Mouse (Mus musculus) CH12.LX (cell line): ENCODE data around the gene Fgfr2. TPM values are rescaled to one million over a fixed set of nuclear protein-coding genes. Genes with fewer than 3 reads are reported as not detected.

Experiments used
- DNase-seq: peaks from one replicate; pipeline ENCODE4 v3.0.0-alpha.2; 2013; ENCODE audit errors: extremely low read depth
- H3K27ac ChIP-seq: 2 replicates; pipeline ENCODE4 v1.5.1; 2012; ENCODE audit warnings: low read depth, mild to moderate bottlenecking, control low read depth, moderate library complexity; ENCODE audit not compliant: insufficient read depth
- H3K27me3 ChIP-seq: replicated peaks from 2 replicates; pipeline ENCODE3; 2012; ENCODE audit warnings: inconsistent platforms
- H3K36me3 ChIP-seq, 2 experiments: replicated peaks in 1 of 2; 2 replicates each; pipeline versions ENCODE3 to v1.6.1; 2012; ENCODE audit warnings: inconsistent platforms in 1 of 2, low read length in 1 of 2, mild to moderate bottlenecking in 1 of 2, mixed read lengths in 1 of 2, moderate library complexity in 1 of 2; ENCODE audit not compliant: control insufficient read depth in 1 of 2, insufficient read depth in 1 of 2
- H3K4me1 ChIP-seq, 2 experiments: 2 replicates each; pipeline ENCODE4 v1.6.1; 2012; ENCODE audit warnings: inconsistent platforms in 1 of 2, moderate library complexity in 1 of 2; ENCODE audit not compliant: insufficient read depth in 2 of 2, control insufficient read depth in 1 of 2
- H3K4me2 ChIP-seq: 2 replicates; pipeline ENCODE4 v1.6.1; 2012; ENCODE audit warnings: low read depth, mild to moderate bottlenecking, control low read depth; ENCODE audit not compliant: poor library complexity, insufficient read depth, severe bottlenecking
- H3K4me3 ChIP-seq, 3 experiments: fragments of 150-350 bp in 1 of 3; sonication (generic) in 1 of 3; replicated peaks in 1 of 3; 2 replicates each; pipeline versions ENCODE3 to v1.5.1; 2011 to 2012; ENCODE audit warnings: low read depth in 2 of 3, low read length in 2 of 3, mild to moderate bottlenecking in 2 of 3, moderate library complexity in 2 of 3, control low read depth in 1 of 3, improper control_type of control experiment in 1 of 3, inconsistent platforms in 1 of 3, mixed read lengths in 1 of 3; ENCODE audit not compliant: poor library complexity in 1 of 3
- H3K79me2 ChIP-seq: replicated peaks from 2 replicates; pipeline ENCODE4 v1.6.1; 2012; ENCODE audit warnings: mild to moderate bottlenecking, moderate library complexity; ENCODE audit not compliant: control insufficient read depth, poor library complexity, insufficient read depth, severe bottlenecking; ENCODE audit errors: extremely low read depth
- H3K9ac ChIP-seq: 2 replicates; pipeline ENCODE4 v1.6.1; 2012; ENCODE audit warnings: low read depth, mild to moderate bottlenecking, control low read depth, moderate library complexity; ENCODE audit not compliant: insufficient read depth
- H3K9me3 ChIP-seq: replicated peaks from 2 replicates; pipeline ENCODE3; 2012; ENCODE audit warnings: low read length, inconsistent platforms, mixed read lengths
- CHD1 ChIP-seq: IDR thresholded peaks from 2 replicates; pipeline ENCODE4 v1.6.1; 2012; ENCODE audit warnings: low read depth, low read length, improper control_type of control experiment, inconsistent platforms
- EP300 ChIP-seq: IDR thresholded peaks from 2 replicates; pipeline ENCODE4 v1.6.1; 2011; ENCODE audit warnings: low read length, improper control_type of control experiment
- ETS1 ChIP-seq: conservative IDR thresholded peaks from 2 replicates; pipeline ENCODE4 v1.6.1; 2012; ENCODE audit warnings: low read depth, mild to moderate bottlenecking, inconsistent platforms, low read length, improper control_type of control experiment, moderate library complexity
- GABPA ChIP-seq: IDR thresholded peaks from 2 replicates; pipeline ENCODE4 v1.6.1; 2012; ENCODE audit warnings: low read depth, low read length, improper control_type of control experiment, inconsistent platforms; ENCODE audit not compliant: insufficient replicate concordance
- HCFC1 ChIP-seq: IDR thresholded peaks from 2 replicates; pipeline ENCODE4 v1.6.1; 2012; ENCODE audit warnings: low read depth, mild to moderate bottlenecking, inconsistent platforms, low read length, improper control_type of control experiment
- JUND ChIP-seq: conservative IDR thresholded peaks from 2 replicates; pipeline ENCODE4 v1.6.1; 2011; ENCODE audit warnings: low read depth, low read length, improper control_type of control experiment
- MAFK ChIP-seq: IDR thresholded peaks from 2 replicates; pipeline ENCODE4 v1.6.1; 2011; ENCODE audit warnings: low read length, improper control_type of control experiment; ENCODE audit not compliant: insufficient replicate concordance
- MAZ ChIP-seq: IDR thresholded peaks from 2 replicates; pipeline ENCODE4 v1.6.1; 2012; ENCODE audit warnings: low read depth, mild to moderate bottlenecking, inconsistent platforms, low read length, improper control_type of control experiment, moderate library complexity
- MXI1 ChIP-seq: IDR thresholded peaks from 2 replicates; pipeline ENCODE4 v1.6.1; 2011; ENCODE audit warnings: mild to moderate bottlenecking, low read depth, low read length, improper control_type of control experiment
- PAX5 ChIP-seq: IDR thresholded peaks from 2 replicates; pipeline ENCODE4 v1.6.1; 2012; ENCODE audit warnings: low read length, inconsistent platforms, mixed read lengths
- RAD21 ChIP-seq: IDR thresholded peaks from 2 replicates; pipeline ENCODE4 v1.6.1; 2011; ENCODE audit warnings: low read depth, mild to moderate bottlenecking, low read length, improper control_type of control experiment, moderate library complexity
- SIN3A ChIP-seq: IDR thresholded peaks from 2 replicates; pipeline ENCODE4 v1.6.1; 2012; ENCODE audit warnings: low read length, improper control_type of control experiment, inconsistent platforms
- UBTF ChIP-seq: IDR thresholded peaks from 2 replicates; pipeline ENCODE4 v1.6.1; 2012; ENCODE audit warnings: low read depth, mild to moderate bottlenecking, inconsistent platforms, low read length, improper control_type of control experiment, moderate library complexity
- USF1 ChIP-seq: IDR thresholded peaks from 2 replicates; pipeline ENCODE4 v1.6.1; 2014; ENCODE audit warnings: low read depth, mild to moderate bottlenecking, inconsistent platforms, low read length, improper control_type of control experiment
- ZNF384 ChIP-seq: IDR thresholded peaks from 2 replicates; pipeline ENCODE4 v1.6.1; 2012; ENCODE audit warnings: low read depth, low read length, improper control_type of control experiment, inconsistent platforms
- dilution Hi-C: fragments of 300-500 bp; cut with MboI; formaldehyde crosslinking; loops from 2 replicates; pipeline ENCODE4 v1.14.3; 2020; ENCODE audit warnings: low sequenced_read_pairs; ENCODE audit not compliant: extremely low pct_unique_long_range_greater_than_20kb, extremely low pct_ligation_motif_present
- in situ Hi-C: fragments of 300-500 bp; cut with MboI; formaldehyde crosslinking; loops from 3 replicates; pipeline ENCODE4 v1.14.3; 2019; ENCODE audit warnings: low sequenced_read_pairs, low pct_ligation_motif_present, low pct_unique_long_range_greater_than_20kb, mixed read lengths
- polyA plus RNA-seq: library from polyadenylated mRNA; unstranded; fragments of >175 nt; gene quantifications from 2 replicates; pipeline ENCODE4 v1.2.1, GENCODE M21; 2012; ENCODE audit warnings: low read depth; ENCODE audit not compliant: insufficient read length
- total RNA-seq, 2 experiments: library from RNA; depleted of rRNA; stranded (reverse); fragments of 300-350 nt in 1 of 2; fragments of >200 nt in 1 of 2; gene quantifications; 2 replicates each; pipeline ENCODE4 v1.2.3; 2012 to 2014

Gene Fgfr2
- total and polyA plus RNA-seq, 3 experiments, result not detected

DNA sequence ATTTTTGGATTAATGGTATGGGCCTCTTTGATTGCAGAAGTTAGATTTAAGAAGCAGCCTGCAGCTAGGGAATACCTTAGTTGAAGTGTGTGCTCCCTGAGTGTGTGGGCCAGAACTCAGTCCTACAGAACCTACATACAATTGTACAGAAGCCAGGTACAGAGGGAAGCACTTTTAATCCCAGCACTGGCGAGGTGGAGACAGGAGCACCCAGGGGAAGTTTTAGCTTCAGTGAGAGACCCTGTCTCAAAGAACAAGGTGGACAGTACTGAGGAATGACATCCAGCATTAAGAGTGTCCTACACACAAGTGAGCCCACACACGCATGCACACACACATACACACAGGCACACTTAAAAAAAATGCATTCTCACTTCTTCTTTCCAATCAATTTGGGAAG, 2545.1 kb downstream of the Fgfr2 start:
- Histone ChIP-seq H3K27ac (no peak overlapping the region), H3K4me3 (no peak overlapping the region), H3K79me2 (no peaks in the 10 kb centered on the region), H3K36me3 (no peaks in the 10 kb centered on the region), H3K9me3 (peaks cover 5% of the 10 kb centered on the region), H3K4me2 (no peak overlapping the region), H3K4me1 (peaks cover 4 to 22% of the 10 kb centered on the region in 2 experiments), H3K9ac (no peak overlapping the region), H3K27me3 (peaks cover 10% of the 10 kb centered on the region)
- TF ChIP-seq MXI1 (no peak), ZNF384 (peak; percentile 59)
- no peak for DNase-seq
- dilution Hi-C loops (no loop called here), in situ Hi-C loops (no loop called here)

DNA sequence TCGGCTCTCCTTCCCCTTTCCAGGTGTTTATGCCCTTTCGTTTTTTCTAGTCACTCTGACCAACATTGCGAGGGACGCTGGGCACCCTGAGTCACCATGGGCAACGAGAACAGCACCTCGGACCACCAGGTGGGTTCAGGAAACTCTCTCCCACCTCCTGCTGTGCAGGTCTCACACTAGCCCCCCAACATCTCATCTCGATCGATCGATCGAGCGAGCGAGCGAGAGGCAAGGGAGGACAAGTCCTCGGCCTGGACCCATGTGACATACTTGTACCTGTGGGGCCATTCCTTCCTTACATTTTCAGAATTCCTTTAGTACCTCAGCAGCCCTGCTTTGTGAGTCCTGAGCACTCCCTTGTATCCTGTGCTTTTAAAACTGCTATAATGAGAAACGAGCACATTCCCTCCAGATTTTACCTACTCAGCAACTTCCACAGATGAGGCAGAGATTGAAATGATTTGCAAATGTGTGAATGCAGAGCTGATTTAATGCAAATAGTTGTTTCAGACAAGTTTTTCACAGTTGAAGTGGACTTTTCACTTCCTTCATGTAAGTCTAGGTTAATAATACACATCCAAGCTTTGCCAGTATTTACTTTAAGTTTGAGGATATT, 2545.7 kb downstream of the Fgfr2 start, which contains the start of gene Tacc2:
Gene Tacc2, plus strand, starts transcription at position 51 of the 616 bp plus-strand sequence.
- Histone ChIP-seq H3K79me2 (no peaks in the 10 kb centered on the region), H3K4me2 (peak within 1 kb of the TSS; percentile 80), H3K9ac (no peak within 1 kb of the TSS), H3K9me3 (peaks cover 5% of the 10 kb centered on the region), H3K4me1 (peaks cover 4 to 22% of the 10 kb centered on the region in 2 experiments), H3K36me3 (no peaks in the 10 kb centered on the region), H3K27ac (no peak within 1 kb of the TSS), H3K4me3 (peak within 1 kb of the TSS in 1 of 3 experiments; percentile 48), H3K27me3 (peaks cover 6% of the 10 kb centered on the region)
- no peak for TF ChIP-seq ETS1
- no peak for TF ChIP-seq USF1
- 0 out of 2 replicates have a peak, but pooled peaks have one; percentile 65 for TF ChIP-seq MAFK
- no peak for TF ChIP-seq SIN3A
- dilution Hi-C loops, result no loop called here
- in situ Hi-C loops, result no loop called here
- no peak for DNase-seq

DNA sequence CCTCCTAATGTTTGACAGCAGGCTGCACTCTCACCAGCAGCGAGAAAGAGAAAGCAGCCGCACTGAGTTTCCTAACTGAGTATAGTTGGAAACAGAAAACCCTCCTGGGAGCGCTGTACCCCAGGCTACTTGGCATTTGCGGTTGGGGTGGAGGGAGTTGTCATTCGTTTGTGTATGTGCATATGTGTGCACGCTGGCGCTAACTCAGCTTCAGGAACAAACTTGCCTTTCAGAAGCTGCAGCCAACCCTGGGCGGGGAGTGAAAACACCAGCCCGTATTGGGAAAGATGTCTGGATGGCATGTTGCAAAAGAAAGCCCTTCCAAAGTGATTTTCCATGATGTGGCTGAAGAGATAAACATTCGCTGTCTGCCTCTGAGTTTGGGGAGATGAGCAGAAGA, 2546.2 kb downstream of the Fgfr2 start:
- no peak overlapping the region for H3K9ac ChIP-seq
- no peak for DNase-seq
- TF ChIP-seq JUND (no peak), USF1 (no peak), RAD21 (no peak), MAZ (no peak), PAX5 (no peak), GABPA (no peak), ETS1 (no peak), CHD1 (no peak), EP300 (no peak), UBTF (no peak), HCFC1 (no peak), MAFK (no peak)

More for the DNA sequence above, 2546.2 kb downstream of the Fgfr2 start:
- H3K79me2 ChIP-seq, result no peaks in the 10 kb centered on the region
- peak overlapping the region in 1 of 3 experiments; percentile 48 for H3K4me3 ChIP-seq
- peaks cover 6% of the 10 kb centered on the region for H3K27me3 ChIP-seq
- H3K4me1 ChIP-seq, result peaks cover 4 to 22% of the 10 kb centered on the region in 2 experiments
- in situ Hi-C loops (no loop called here), dilution Hi-C loops (no loop called here)
- no peaks in the 10 kb centered on the region for H3K36me3 ChIP-seq
- H3K27ac ChIP-seq, result no peak overlapping the region
- H3K9me3 ChIP-seq, result peaks cover 5% of the 10 kb centered on the region
- H3K4me2 ChIP-seq, result peak overlapping the region; percentile 80
